Mouse (Mus musculus) hindbrain, embryonic 12.5 days (tissue): ENCODE data around the gene Hist1h1t. TPM values are rescaled to one million over a fixed set of nuclear protein-coding genes. Genes with fewer than 3 reads are reported as not detected.
A peak's percentile ranks its signal among the peaks of the same experiment; 100 is the strongest.

Experiments used
- ATAC-seq: fragments of 200-750 bp; cut with Nextera tagmentation; 2 replicates; pipeline ENCODE4 v1.8.0; 2017; ENCODE audit warnings: moderate TSS enrichment; ENCODE audit not compliant: low FRiP score
- H3K27ac ChIP-seq: fragments of 300-500 bp; sonication (generic); 2 replicates; pipeline ENCODE4 v1.5.1; 2016; ENCODE audit warnings: mild to moderate bottlenecking
- H3K27me3 ChIP-seq: fragments of 300-500 bp; sonication (generic); 2 replicates; pipeline ENCODE4 v1.6.1; 2016; ENCODE audit warnings: mild to moderate bottlenecking
- H3K36me3 ChIP-seq: fragments of 300-500 bp; sonication (generic); 2 replicates; pipeline ENCODE4 v1.6.1; 2016; ENCODE audit warnings: mild to moderate bottlenecking
- H3K4me1 ChIP-seq: fragments of 300-500 bp; sonication (generic); 2 replicates; pipeline ENCODE4 v1.6.1; 2016
- H3K4me2 ChIP-seq: fragments of 300-500 bp; sonication (generic); replicated peaks from 2 replicates; pipeline ENCODE4 v1.6.1; 2016; ENCODE audit warnings: mild to moderate bottlenecking
- H3K4me3 ChIP-seq: fragments of 300-500 bp; sonication (generic); 2 replicates; pipeline ENCODE4 v1.5.1; 2016; ENCODE audit warnings: mild to moderate bottlenecking
- H3K9ac ChIP-seq: fragments of 300-500 bp; sonication (generic); 2 replicates; pipeline ENCODE4 v1.6.1; 2016; ENCODE audit warnings: mild to moderate bottlenecking, moderate library complexity
- H3K9me3 ChIP-seq: fragments of 300-500 bp; sonication (generic); replicated peaks from 2 replicates; pipeline ENCODE4 v1.6.1; 2016; ENCODE audit warnings: mild to moderate bottlenecking
- WGBS: fragments of 180-500 bp; shearing (Covaris S2); methylation state at CpG from one replicate; pipeline ENCODE4 v1.1.7; 2016; 5-methylcytosine and 5-hydroxymethylcytosine counted together
- polyA plus RNA-seq: library from polyadenylated mRNA; unstranded; fragments of >200 nt; fragmentation: Nextera tagmentation; extraction: Ambion mirVana; gene quantifications from 2 replicates; pipeline ENCODE4 v1.2.1, GENCODE M21; 2016

Hist1h1t gene
- polyA plus RNA-seq, 1 experiment from 2014 or later = not detected

DNA sequence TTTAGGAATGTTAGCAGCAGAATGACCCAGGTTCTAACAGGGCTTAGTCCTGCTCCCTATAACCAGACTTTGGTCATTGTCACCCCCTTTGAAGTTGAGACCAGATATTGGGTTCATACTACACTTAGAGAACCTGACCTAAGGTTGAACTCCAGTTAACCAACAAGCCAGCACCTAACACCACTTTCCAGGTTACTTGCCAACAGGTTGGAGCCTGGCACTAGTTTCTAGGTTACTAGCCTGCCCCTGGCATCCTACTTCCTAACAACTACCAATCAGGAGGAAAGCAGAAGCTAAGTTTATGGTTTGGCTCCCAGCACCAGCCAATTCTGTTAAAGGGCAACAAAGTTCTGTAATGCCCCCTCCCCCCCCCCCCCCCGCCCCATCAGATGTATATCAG, 29.6 kb downstream of the Hist1h1t start:
- H3K4me2 ChIP-seq = no peak overlapping the region
- WGBS = no CpG with 5 or more reads among the region's 1 CpGs
- H3K27ac ChIP-seq = no peak overlapping the region
- no peak for ATAC-seq
- H3K9me3 ChIP-seq = no peaks in the 10 kb centered on the region
- H3K27me3 ChIP-seq = no peaks in the 10 kb centered on the region
- H3K4me3 ChIP-seq = no peak overlapping the region
- no peaks in the 10 kb centered on the region for H3K4me1 ChIP-seq
- H3K36me3 ChIP-seq = no peaks in the 10 kb centered on the region
- no peak overlapping the region for H3K9ac ChIP-seq

DNA sequence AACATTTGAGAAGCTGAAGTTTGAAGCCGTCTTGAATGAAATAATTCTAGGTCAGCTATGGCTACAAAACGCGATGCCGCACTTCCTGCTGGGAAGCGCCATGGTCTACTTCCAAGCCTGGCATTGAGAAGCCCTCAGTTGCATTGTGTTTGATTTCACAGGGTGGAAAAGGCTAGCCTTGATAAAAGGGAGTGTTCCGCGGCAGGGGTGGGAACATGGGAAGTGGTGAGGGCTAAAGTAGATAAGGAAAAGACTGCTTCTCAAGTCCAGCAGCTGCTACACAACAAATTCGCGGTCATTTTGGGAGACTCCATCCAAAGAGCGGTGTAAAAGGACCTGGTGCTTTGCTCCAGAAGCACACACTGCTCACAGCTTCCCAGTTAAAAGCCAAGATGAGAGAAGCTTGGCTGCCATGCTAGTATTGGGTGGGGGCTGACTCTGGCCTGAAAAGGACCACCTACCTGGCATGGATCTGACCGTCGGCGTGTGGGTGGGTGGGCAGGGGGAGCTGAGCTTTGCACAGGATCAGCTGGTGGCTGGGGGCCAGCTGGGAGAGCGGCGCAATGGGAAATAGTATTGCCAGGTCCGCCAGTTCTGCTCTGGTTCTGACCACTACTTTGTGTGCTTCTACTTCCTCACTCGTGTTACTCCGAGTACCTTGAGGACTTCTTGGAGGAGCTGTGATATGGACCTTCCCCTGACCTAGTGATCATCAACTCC, 33.0 kb downstream of the Hist1h1t start:
- Histone ChIP-seq H3K36me3 (no peaks in the 10 kb centered on the region), H3K27me3 (no peaks in the 10 kb centered on the region), H3K4me2 (no peak overlapping the region), H3K4me3 (no peak overlapping the region), H3K9ac (no peak overlapping the region), H3K4me1 (no peaks in the 10 kb centered on the region), H3K27ac (no peak overlapping the region), H3K9me3 (no peaks in the 10 kb centered on the region)
- ATAC-seq = no peak
- WGBS = 88% methylated on average over 18 of the region's 18 CpGs

DNA sequence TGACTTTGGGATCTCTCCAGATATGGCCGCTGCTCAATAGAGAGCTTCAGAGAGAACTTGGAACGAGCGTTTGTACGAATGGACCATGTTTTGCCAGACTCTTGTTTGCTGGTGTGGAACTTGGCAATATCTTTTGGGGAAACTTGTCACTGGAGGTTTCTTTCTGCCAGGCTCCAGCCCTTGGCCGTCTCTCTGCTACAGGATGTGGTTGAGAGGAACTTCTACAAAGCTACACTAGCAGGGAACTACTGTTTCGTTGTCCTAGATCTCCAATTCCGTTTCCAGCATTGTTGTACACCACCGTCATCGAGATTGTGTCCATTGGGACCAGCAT, 33.5 kb downstream of the Hist1h1t start:
- no peak overlapping the region for H3K9ac ChIP-seq
- no peak for ATAC-seq
- no peaks in the 10 kb centered on the region for H3K36me3 ChIP-seq
- no peak overlapping the region for H3K4me3 ChIP-seq
- no peak overlapping the region for H3K4me2 ChIP-seq
- no peaks in the 10 kb centered on the region for H3K4me1 ChIP-seq
- no peaks in the 10 kb centered on the region for H3K27me3 ChIP-seq
- H3K9me3 ChIP-seq = no peaks in the 10 kb centered on the region
- WGBS = 94% methylated on average over 9 of the region's 9 CpGs
- H3K27ac ChIP-seq = no peak overlapping the region

GRCm38 (mm10) chr13:23729706-23730105, 34.1 kb downstream of the Hist1h1t start:
- H3K4me2 ChIP-seq = no peak overlapping the region
- no peaks in the 10 kb centered on the region for H3K4me1 ChIP-seq
- 90% methylated on average over 5 of the region's 5 CpGs for WGBS
- no peak overlapping the region for H3K27ac ChIP-seq
- no peaks in the 10 kb centered on the region for H3K9me3 ChIP-seq
- no peak overlapping the region for H3K9ac ChIP-seq
- H3K36me3 ChIP-seq = no peaks in the 10 kb centered on the region
- H3K4me3 ChIP-seq = no peak overlapping the region
- no peak for ATAC-seq
- no peaks in the 10 kb centered on the region for H3K27me3 ChIP-seq

GRCm38 (mm10) chr13:23730479-23730878, 34.9 kb downstream of the Hist1h1t start:
- WGBS = 35% methylated on average over 8 of the region's 8 CpGs
- Histone ChIP-seq H3K9ac (no peak overlapping the region), H3K36me3 (no peaks in the 10 kb centered on the region), H3K9me3 (no peaks in the 10 kb centered on the region), H3K4me1 (no peaks in the 10 kb centered on the region), H3K27ac (no peak overlapping the region), H3K4me3 (no peak overlapping the region), H3K4me2 (no peak overlapping the region), H3K27me3 (no peaks in the 10 kb centered on the region)
- ATAC-seq = no peak

GRCm38 (mm10) chr13:23732156-23732804, 36.7 kb downstream of the Hist1h1t start:
- Histone ChIP-seq H3K9ac (no peak overlapping the region), H3K9me3 (no peaks in the 10 kb centered on the region), H3K27me3 (no peaks in the 10 kb centered on the region), H3K36me3 (no peaks in the 10 kb centered on the region), H3K27ac (no peak overlapping the region), H3K4me3 (no peak overlapping the region), H3K4me1 (no peaks in the 10 kb centered on the region), H3K4me2 (no peak overlapping the region)
- ATAC-seq = no peak
- 27% methylated on average over 8 of the region's 8 CpGs for WGBS

GRCm38 (mm10) chr13:23737091-23737490, 41.5 kb downstream of the Hist1h1t start:
- WGBS = 91% methylated on average over 5 of the region's 5 CpGs
- Histone ChIP-seq H3K4me3 (no peak overlapping the region), H3K27me3 (no peaks in the 10 kb centered on the region), H3K9ac (no peak overlapping the region), H3K36me3 (no peaks in the 10 kb centered on the region), H3K4me1 (peaks cover 13% of the 10 kb centered on the region), H3K27ac (no peak overlapping the region), H3K4me2 (no peak overlapping the region), H3K9me3 (no peaks in the 10 kb centered on the region)
- ATAC-seq = no peak

GRCm38 (mm10) chr13:23738041-23738440, 42.4 kb downstream of the Hist1h1t start:
- Histone ChIP-seq H3K9me3 (no peaks in the 10 kb centered on the region), H3K27ac (peak overlapping the region; percentile 94), H3K27me3 (no peaks in the 10 kb centered on the region), H3K4me1 (peaks cover 13% of the 10 kb centered on the region), H3K4me2 (peak overlapping the region; percentile 99), H3K4me3 (peak overlapping the region; percentile 53), H3K36me3 (no peaks in the 10 kb centered on the region), H3K9ac (peak overlapping the region; percentile 82)
- WGBS = 26% methylated on average over 4 of the region's 4 CpGs
- ATAC-seq = no peak

DNA sequence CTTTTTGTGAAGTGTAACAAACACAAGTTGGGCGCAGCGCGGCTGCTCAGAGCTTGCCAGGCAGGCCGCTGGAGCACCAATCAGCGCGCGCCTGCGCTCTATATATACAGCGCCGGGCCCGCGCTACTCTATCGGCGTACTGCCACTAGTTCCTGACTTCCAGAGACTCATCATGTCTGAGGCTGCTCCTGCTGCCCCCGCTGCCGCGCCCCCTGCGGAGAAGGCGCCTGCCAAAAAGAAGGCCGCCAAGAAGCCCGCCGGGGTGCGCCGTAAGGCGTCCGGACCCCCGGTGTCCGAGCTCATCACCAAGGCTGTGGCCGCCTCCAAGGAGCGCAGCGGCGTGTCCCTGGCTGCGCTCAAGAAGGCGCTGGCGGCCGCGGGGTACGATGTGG, 43.1 kb downstream of the Hist1h1t start, which contains the start of gene Hist1h1c:
Gene Hist1h1c (plus strand): TSS at position 132 of the 392 bp plus-strand sequence.
- Histone ChIP-seq H3K4me3 (peak within 1 kb of the TSS; percentile 53), H3K4me1 (peaks cover 13% of the 10 kb centered on the region), H3K9me3 (no peaks in the 10 kb centered on the region), H3K27me3 (no peaks in the 10 kb centered on the region), H3K4me2 (peak within 1 kb of the TSS; percentile 99), H3K36me3 (no peaks in the 10 kb centered on the region), H3K27ac (peak within 1 kb of the TSS; percentile 94), H3K9ac (peak within 1 kb of the TSS; percentile 82)
- ATAC-seq = peak; percentile 97
- under 1% methylated on average over 38 of the region's 38 CpGs for WGBS

DNA sequence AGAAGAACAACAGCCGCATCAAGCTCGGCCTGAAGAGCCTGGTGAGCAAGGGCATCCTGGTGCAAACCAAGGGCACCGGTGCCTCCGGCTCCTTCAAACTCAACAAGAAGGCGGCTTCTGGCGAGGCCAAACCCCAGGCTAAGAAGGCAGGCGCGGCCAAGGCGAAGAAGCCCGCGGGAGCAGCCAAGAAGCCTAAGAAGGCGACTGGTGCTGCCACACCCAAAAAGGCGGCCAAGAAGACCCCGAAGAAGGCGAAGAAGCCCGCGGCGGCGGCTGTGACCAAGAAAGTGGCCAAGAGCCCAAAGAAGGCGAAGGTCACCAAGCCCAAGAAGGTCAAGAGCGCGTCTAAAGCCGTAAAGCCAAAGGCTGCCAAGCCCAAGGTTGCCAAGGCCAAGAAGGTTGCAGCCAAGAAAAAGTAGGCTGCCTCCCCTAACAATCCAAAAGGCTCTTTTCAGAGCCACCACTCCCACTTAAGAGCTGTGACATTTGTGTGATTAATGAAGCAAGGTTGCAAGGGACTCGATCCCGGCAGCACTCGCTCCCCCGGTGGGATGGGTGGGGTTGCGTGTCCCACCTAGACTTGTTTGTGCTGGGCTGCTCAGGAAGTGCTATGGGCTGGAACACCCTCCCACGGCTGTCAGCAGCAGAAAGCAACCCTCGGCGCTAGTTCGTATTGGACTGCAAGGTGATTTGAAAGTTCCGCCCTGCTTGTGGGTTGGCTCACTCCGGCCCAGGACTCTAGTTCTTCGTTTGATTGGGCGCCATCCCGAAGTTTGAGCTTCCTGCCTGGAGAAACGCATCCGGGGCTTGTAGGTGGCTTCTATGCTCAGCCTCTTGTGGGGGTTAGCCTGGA, 43.7 kb downstream of the Hist1h1t start:
- H3K27ac ChIP-seq = peak overlapping the region; percentile 94
- peaks cover 13% of the 10 kb centered on the region for H3K4me1 ChIP-seq
- ATAC-seq = peak; percentile 86
- under 1% methylated on average over 39 of the region's 39 CpGs for WGBS
- no peaks in the 10 kb centered on the region for H3K27me3 ChIP-seq
- no peaks in the 10 kb centered on the region for H3K36me3 ChIP-seq
- peak overlapping the region; percentile 82 for H3K9ac ChIP-seq
- no peaks in the 10 kb centered on the region for H3K9me3 ChIP-seq
- peak overlapping the region; percentile 53 for H3K4me3 ChIP-seq
- H3K4me2 ChIP-seq = peak overlapping the region; percentile 99

GRCm38 (mm10) chr13:23739922-23740252, 44.3 kb downstream of the Hist1h1t start:
- H3K4me1 ChIP-seq = peaks cover 13% of the 10 kb centered on the region
- peak overlapping the region; percentile 94 for H3K27ac ChIP-seq

DNA sequence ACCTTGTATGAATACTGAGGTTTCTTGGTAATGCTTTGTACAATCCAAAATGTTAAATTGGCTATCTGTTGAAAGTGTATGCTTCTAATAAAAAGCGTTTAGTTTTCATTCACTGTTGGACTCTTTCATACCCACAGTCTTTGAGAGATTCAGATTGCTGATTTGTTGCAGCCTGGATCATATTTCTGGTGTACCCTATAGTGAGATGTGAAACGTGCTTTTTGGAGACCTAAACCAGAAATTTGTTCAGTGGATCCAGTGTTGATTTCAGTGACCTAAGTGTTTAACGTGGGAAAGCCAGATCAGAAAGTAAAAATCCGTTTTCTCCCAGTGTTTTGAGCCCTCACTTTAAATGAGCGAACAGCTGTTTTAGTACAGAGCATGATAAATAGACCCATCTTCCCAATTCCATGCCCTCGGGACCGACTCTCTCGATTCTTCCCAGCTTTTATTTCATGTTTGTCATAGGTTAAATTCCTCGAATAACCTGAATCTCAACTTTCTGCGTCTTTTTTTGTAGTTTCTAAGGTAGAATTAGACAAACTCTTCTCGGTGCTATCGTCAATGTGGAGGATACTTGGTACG, 44.7 kb downstream of the Hist1h1t start:
- Histone ChIP-seq H3K4me3 (peak overlapping the region; percentile 53), H3K9ac (peak overlapping the region; percentile 82), H3K27ac (peak overlapping the region; percentile 94), H3K36me3 (no peaks in the 10 kb centered on the region), H3K4me2 (peak overlapping the region; percentile 99), H3K4me1 (peaks cover 13% of the 10 kb centered on the region), H3K27me3 (no peaks in the 10 kb centered on the region), H3K9me3 (no peaks in the 10 kb centered on the region)
- 33% methylated on average over 13 of the region's 13 CpGs for WGBS
- no peak for ATAC-seq

More at GRCm38 (mm10) chr13:23739922-23740252, 44.3 kb downstream of the Hist1h1t start:
- Histone ChIP-seq H3K36me3 (no peaks in the 10 kb centered on the region), H3K27me3 (no peaks in the 10 kb centered on the region), H3K4me3 (peak overlapping the region; percentile 53), H3K9me3 (no peaks in the 10 kb centered on the region), H3K9ac (peak overlapping the region; percentile 82), H3K4me2 (peak overlapping the region; percentile 99)
- 1% methylated on average over 14 of the region's 14 CpGs for WGBS
- no peak for ATAC-seq
